Mouse (Mus musculus) heart, postnatal 4 days (tissue): ENCODE results near the gene Kcng3. TPM values are rescaled to one million over a fixed set of nuclear protein-coding genes. Genes with fewer than 3 reads are reported as not detected.

Experiments used
- DNase-seq: peaks from one replicate; pipeline ENCODE4 v3.0.0; 2021
- total RNA-seq, 2 experiments: library from RNA; stranded (reverse); gene quantifications; 2 replicates each; pipeline ENCODE4 v1.2.3; 2021

Kcng3 gene
- total RNA-seq, 2 experiments from 2014 or later = not detected

- no peak for DNase-seq
Measured at GRCm38 (mm10) chr17:83554997-83555396, 76.7 kb downstream of the Kcng3 start.

- DNase-seq = peak; percentile 16
Measured at GRCm38 (mm10) chr17:83548501-83549233, 83.0 kb downstream of the Kcng3 start.

GRCm38 (mm10) chr17:83547145-83547544 lies 84.5 kb downstream of the Kcng3 start:
- no peak for DNase-seq

- no peak for DNase-seq
Measured at GRCm38 (mm10) chr17:83545756-83546742, 85.6 kb downstream of the Kcng3 start.

GRCm38 (mm10) chr17:83545259-83545658 lies 86.4 kb downstream of the Kcng3 start:
- DNase-seq = no peak

GRCm38 (mm10) chr17:83542424-83542823 lies 89.3 kb downstream of the Kcng3 start:
- no peak for DNase-seq

GRCm38 (mm10) chr17:83539262-83540037 lies 92.2 kb downstream of the Kcng3 start:
- no peak for DNase-seq

- no peak for DNase-seq
Measured at GRCm38 (mm10) chr17:83538694-83539093, 93.0 kb downstream of the Kcng3 start.

- no peak for DNase-seq
Measured at GRCm38 (mm10) chr17:83538141-83538540, 93.6 kb downstream of the Kcng3 start.

Other genes with a start within 250 kb of the Kcng3 start
- 100 to 1,000 TPM; 289 to 300 TPM for gene Cox7a2l, start 114.6 kb downstream of the Kcng3 start, total RNA-seq
- 10 to 100 TPM; 35.3 to 35.6 TPM for gene Mta3, start 74.3 kb upstream of the Kcng3 start, total RNA-seq
- under 1 TPM in 1 of 2 experiments, not detected in 1; 0.36 TPM for gene Haao, start 216.1 kb upstream of the Kcng3 start, total RNA-seq